Mouse (Mus musculus): Measurements from ENCODE around the gene Senp3. TPM values are rescaled to one million over a fixed set of nuclear protein-coding genes. Genes with fewer than 3 reads are reported as not detected.
"Not testable (repeated sequence)": the region's sequence is repeated elsewhere in the genome, so short reads cannot be mapped to it uniquely, and the experiment has no call there.

The Senp3 gene
- total RNA-seq, 2 experiments from 2014 or later, result 18.2 to 52.3 TPM

- no peak for ATAC-seq (replicated peaks; ENCODE audit: low FRiP score, poor library complexity, severe bottlenecking)
Observed at GRCm38 (mm10) chr11:69706775-69707479, 25.0 kb upstream of the Senp3 start.

DNA sequence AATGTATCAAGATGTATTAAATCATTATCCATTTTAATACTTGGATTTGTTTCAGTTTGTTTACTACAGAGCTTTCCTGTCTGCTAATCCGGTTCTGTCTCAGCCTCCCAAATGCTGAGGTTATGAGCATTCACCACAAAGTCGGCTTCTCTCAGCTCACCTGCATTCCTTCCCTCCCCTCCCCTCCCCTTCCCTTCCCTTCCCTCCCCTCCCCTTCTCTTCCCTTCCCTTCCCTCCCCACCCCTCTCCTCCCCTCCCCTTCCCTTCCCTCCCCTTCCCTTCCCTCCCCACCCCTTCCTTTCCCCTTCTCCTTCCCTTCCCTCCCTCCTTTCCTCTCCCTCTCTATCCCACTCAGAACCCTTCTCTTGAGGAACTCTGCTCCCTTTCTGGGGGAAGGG is 22.7 kb upstream of the Senp3 start:
- ATAC-seq (replicated peaks; ENCODE audit: low FRiP score, poor library complexity, severe bottlenecking), result no peak

GRCm38 (mm10) chr11:69703814-69704612 is 22.1 kb upstream of the Senp3 start:
- no peak for ATAC-seq (replicated peaks; ENCODE audit: low FRiP score, poor library complexity, severe bottlenecking)

DNA sequence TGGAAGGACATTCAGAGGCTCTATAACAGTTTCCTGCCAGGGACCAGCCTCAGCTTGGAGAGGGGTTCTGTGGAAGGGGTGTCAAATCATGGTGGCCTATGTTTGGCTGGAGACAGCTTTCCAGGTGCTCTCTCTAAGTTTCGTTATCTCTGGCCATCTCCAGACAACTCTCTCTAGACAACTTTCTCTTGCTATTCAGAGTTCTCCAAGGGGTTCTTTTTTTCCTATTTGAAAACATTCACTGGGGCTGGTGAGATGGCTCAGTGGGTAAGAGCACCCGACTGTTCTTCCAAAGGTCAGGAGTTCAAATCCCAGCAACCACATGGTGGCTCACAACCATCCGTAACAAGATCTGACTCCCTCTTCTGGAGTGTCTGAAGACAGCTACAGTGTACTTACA is 21.5 kb upstream of the Senp3 start:
- ATAC-seq (replicated peaks; ENCODE audit: low FRiP score, poor library complexity, severe bottlenecking), result not testable (repeated sequence)

DNA sequence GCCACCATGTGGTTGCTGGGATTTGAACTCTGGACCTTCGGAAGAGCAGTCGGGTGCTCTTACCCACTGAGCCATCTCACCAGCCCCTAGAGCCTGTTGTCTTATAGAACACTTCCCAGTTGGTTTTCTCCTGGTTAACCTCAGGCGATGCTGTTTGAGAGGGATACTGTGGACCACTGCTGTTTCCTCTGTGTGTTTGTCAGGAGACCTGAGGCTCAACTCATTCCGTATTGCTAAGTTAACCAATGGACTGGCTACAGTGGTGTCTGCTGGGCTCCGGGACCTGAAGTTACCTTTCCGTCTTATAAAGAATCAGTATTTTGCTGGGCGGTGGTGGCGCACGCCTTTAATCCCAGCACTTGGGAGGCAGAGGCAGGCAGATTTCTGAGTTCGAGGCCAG is 21.0 kb upstream of the Senp3 start:
- ATAC-seq (replicated peaks; ENCODE audit: low FRiP score, poor library complexity, severe bottlenecking), result not testable (repeated sequence)

DNA sequence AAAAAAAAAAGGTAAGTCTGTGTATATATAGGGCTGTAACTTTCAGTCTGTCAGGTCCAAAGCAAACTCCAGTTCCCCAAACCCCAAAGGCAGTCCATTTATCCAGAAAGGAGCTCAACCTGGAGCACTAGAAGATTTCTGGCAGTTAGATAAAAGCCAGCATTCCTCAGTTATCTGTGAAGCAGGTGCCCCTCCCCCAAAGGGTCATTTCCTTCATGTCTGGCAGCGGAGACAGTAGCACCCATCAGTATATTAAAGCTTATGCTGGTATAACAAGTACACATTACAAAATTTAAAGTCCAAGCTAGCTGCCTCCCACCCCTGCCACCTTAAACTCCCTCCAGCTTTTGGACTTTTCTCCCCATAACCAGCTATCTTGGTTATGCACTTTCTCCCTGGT is 17.7 kb upstream of the Senp3 start:
- ATAC-seq (replicated peaks; ENCODE audit: low FRiP score, poor library complexity, severe bottlenecking), result no peak

- peak; percentile 41; the same call in 1 of the 2 replicates for ATAC-seq (replicated peaks; ENCODE audit: low FRiP score, poor library complexity, severe bottlenecking)
Observed at GRCm38 (mm10) chr11:69698574-69698973, 16.7 kb upstream of the Senp3 start.

GRCm38 (mm10) chr11:69697396-69697795 is 15.5 kb upstream of the Senp3 start:
- no peak for ATAC-seq (replicated peaks; ENCODE audit: low FRiP score, poor library complexity, severe bottlenecking)

GRCm38 (mm10) chr11:69695361-69696181 is 13.7 kb upstream of the Senp3 start, which contains the start of the genes Tnfsf12 and Tnfsfm13:
Gene Tnfsf12 (minus strand): TSS chr11:69695849.
Gene Tnfsfm13 (minus strand): TSS chr11:69696098.
- no peak for ATAC-seq (replicated peaks; ENCODE audit: low FRiP score, poor library complexity, severe bottlenecking)

DNA sequence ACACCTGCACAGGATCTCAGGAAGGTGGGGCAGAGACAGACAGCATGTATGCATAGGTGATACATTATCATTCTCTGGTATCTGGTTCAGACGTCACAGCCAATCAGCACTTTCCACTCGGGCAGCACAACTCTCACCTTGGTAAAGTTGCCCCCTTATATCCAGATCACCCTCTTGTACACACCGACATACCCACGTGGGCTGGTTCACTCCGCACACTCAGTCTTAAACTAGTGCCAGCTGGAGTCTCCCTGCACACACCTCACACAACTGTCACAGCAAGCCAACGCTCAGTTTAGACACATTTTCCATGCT is 13.1 kb upstream of the Senp3 start:
- no peak for ATAC-seq (replicated peaks; ENCODE audit: low FRiP score, poor library complexity, severe bottlenecking)

- ATAC-seq (replicated peaks; ENCODE audit: low FRiP score, poor library complexity, severe bottlenecking), result no peak
Observed at GRCm38 (mm10) chr11:69693421-69693965, 11.6 kb upstream of the Senp3 start.

- ATAC-seq (replicated peaks; ENCODE audit: low FRiP score, poor library complexity, severe bottlenecking), result no peak
Observed at GRCm38 (mm10) chr11:69692863-69693262, 11.0 kb upstream of the Senp3 start.

DNA sequence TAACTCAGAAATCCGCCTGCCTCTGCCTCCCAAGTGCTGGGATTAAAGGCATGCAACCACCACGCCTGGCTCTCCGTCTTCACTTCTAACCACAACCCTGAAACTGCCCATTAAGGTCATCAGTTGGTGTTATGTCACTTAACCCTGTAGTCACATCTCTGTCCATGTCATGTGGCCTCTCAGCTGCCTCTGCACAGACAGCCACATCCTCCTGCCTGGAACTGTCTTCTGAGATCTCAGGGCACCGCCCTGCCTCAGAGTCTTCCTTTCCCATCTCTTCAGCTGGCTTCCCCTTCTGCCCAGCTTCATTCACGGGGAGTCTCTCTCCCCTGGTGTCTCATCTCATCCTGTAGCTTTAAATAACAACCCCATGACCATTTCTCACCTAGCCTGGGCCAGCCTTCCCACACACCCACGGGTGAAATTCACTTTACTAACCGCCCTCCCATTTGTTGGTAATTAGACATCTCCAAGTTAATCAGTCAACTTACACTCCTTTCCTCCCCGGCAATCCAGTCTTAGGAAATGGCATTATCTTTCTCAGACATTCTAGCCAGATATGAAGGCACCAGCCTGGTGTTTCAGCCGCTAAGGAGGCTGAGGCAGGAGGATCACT is 10.4 kb upstream of the Senp3 start:
- ATAC-seq (replicated peaks; ENCODE audit: low FRiP score, poor library complexity, severe bottlenecking), result no peak

DNA sequence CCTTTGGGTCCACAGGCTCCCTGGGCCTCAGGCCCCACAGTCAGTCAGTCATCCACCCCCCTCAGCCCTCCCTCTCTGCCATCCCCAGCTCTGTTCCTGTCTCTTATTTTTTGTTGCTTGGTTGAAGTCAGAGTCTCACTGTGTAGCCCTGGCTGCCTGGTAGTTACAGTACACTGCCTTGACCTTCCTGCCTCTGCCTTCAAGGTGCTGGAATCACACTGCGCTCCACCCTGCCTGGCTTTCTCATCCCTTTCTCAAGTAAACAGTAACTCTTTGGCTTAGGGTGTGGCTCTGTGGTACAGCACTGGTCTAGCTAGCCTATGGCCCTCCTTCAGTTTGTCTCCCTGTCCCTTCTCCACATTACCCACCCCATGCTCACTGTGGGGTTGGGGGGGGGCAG is 8.0 kb upstream of the Senp3 start:
- no peak for ATAC-seq (replicated peaks; ENCODE audit: low FRiP score, poor library complexity, severe bottlenecking)

DNA sequence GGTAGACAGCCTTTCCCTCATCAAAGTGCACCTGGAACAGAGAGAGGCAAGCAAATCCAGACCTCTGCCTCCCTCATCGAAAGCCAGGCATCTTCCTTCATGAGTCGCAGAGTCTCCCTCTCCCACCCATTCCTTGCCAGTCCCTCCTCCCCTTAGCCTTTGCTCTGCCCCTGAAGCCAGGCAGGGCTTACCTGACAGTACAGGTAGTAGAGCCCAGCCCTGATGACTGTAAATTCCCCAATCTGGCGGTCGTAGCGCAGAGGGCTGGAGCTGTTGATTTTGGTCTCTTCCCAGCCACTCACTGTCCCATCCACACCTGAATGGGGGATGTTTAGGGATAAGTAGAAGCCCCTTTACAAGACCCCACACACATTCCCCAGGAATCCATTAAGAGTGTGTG is 5.2 kb upstream of the Senp3 start:
- no peak for ATAC-seq (replicated peaks; ENCODE audit: low FRiP score, poor library complexity, severe bottlenecking)

GRCm38 (mm10) chr11:69686377-69686776 is 4.5 kb upstream of the Senp3 start:
- no peak for ATAC-seq (replicated peaks; ENCODE audit: low FRiP score, poor library complexity, severe bottlenecking)

GRCm38 (mm10) chr11:69685526-69686148 is 3.8 kb upstream of the Senp3 start, which contains the start of gene Tnfsf13:
Gene Tnfsf13 (minus strand): TSS chr11:69685784.
- no peak for ATAC-seq (replicated peaks; ENCODE audit: low FRiP score, poor library complexity, severe bottlenecking)

DNA sequence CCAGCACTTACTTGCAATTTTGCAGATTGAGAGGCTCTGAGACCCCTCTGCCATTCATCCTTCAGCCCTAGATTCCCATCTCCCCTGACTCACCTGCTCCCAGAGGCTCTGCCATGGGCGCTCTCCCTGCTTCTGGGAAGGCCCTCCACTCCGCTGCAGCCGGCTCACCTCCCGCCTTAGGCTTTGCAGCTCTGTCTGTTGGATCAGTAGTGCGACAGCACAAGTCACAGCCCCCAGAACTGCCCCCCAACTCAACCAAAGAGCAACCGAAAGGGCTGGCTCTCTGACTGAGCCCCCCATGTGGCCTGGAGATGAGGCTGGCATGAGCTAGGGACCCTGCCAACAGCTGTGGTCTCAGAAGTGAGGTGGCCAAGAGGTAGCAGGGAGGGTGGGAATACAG is 3.1 kb upstream of the Senp3 start:
- ATAC-seq (replicated peaks; ENCODE audit: low FRiP score, poor library complexity, severe bottlenecking), result no peak

DNA sequence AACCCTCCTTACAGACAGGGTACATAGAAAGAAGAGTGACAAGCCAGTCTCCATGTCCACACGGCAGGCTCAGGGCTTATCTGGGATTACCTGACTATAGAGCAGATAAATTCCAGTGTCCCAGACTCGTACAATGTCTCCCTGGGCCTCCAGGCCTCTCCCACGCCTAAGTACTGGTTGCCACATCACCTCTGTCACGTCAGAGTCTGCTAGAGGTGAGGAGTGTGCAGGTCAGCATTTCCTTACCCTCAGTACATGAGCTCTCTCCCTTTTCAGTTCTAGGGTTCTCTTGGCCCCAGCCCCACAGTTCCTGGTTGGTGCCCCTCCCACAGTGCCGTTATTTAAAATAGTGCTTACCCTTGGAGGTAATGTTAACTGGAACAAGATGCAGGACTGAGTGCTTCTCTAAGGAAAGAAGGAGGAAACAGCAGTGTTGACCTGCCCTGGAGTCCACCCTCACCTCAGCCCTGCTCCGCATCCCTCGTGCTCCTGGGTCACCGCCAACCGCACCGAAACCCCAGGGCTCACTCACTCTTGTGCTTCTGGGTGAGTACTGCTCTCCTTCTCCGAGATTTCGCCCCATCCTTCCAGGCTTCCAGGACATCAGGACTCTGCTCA is 2.4 kb upstream of the Senp3 start:
- no peak for ATAC-seq (replicated peaks; ENCODE audit: low FRiP score, poor library complexity, severe bottlenecking)

All from erythroblast, adult 5-6 weeks (primary cell).